Comparison of ENCODE assay signal across 12 mouse cellular contexts in the genomic region with DNA sequence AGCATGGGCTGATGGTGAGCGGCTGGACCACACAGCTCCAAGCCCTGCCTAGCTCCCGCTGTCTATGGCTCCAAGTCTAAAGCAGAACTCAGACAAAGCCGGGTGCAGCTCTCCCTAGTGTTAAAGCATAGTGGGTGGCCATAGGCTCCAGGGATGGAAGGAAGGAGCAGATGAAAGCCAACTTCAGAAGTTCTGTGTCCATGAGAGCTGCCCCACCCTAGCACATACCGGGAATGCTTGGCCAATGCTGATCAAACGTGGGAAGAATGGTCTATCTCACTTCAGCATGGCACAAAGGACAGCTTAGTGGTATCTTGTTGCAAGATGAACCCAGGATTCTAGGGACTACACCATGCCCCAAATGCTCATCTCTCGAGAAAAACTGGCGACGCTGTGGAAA.
"Had no signal": no experiment of that assay in that cellular context is flagged by ENCODE, and none has a peak within 500 bp of the region (broad histone marks: within the 10 kb centered on the region; RNA-seq: fewer than 3 reads in every experiment).

No protein-coding gene starts in this region.

- DNase-seq: gastrocnemius, adult 2 months; gastrocnemius, postnatal 10 days; gastrocnemius, postnatal 25 days; heart, adult 2 months; heart, postnatal 10 days; heart, postnatal 4 days; kidney, adult 18-20 months; kidney, adult 8-10 months; kidney, postnatal 10 days; kidney, postnatal 25 days; kidney, postnatal 4 days; liver had no signal
